Mouse (Mus musculus) liver, embryonic 14.5 days (tissue): ENCODE measurements around the gene Chtop.

Source experiments
- CTCF ChIP-seq: IDR thresholded peaks from 2 replicates; pipeline ENCODE4 v1.5.1; 2016; ENCODE audit warnings: antibody characterized with exemption, low read depth, control low read depth
- EP300 ChIP-seq: IDR thresholded peaks from 2 replicates; pipeline ENCODE4 v1.6.1; 2016; ENCODE audit warnings: antibody characterized with exemption, low read depth

DNA sequence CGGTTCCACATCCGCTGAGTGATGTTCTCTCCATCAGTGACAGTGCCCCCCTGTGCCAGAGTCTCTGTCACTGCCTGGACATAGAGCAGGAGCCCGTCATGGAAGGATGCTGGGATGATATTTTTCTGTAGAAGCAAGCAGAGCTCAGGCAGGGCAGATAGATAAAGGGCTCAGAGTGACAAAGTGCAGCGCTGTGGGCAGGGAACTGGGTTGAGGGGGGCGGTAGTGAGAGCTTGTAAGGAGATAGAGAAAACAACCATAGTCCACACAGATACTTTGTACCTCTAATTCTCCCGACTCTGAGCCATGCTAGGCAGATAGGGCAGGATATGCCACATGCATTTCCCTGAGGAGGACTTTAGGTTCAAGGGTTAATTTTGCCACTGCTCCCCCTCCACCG lies 46.7 kb downstream of the Chtop start:
- TF ChIP-seq CTCF (no peak), EP300 (no peak)
